Comparison of ENCODE assay signal across 8 mouse cellular contexts in the genomic region with DNA sequence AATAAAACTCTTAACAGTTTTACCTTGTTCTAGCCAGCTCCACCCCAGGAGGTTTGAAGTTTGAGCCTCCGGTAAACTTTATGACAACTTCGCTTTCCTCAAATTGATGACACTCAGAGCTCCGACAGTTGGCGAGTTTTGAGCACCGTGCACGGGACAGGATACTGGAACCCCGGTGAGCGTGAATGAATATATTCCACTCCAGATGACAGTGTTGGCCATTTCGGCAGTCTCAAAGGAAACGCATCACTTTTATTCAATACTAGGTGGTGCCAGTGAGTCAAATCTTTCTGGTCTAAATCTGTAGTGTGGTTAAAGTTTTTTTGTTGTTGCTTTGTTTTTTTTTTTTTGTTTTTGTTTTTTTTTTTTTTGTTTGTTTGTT. TPM values are rescaled to one million over a fixed set of nuclear protein-coding genes. Genes with fewer than 3 reads are reported as not detected.
DNase-seq lines count a peak whose midpoint lies in the region; ATAC-seq and TF ChIP-seq lines count a peak whose summit lies in the region.

No protein-coding gene starts in this region.

- no peak for TF ChIP-seq POLR2A in limb, embryonic 14.5 days (IDR thresholded peaks at IDR 0.05; ENCODE audit: borderline replicate concordance, extremely low read depth, insufficient read depth, insufficient read length)

- H3K4me1 ChIP-seq in embryonic facial prominence, embryonic 15.5 days = peaks cover 20% of the 10 kb centered on the region
- peaks cover 30% of the 10 kb centered on the region for H3K4me1 ChIP-seq in hindbrain, embryonic 10.5 days (replicated peaks)
- H3K4me1 ChIP-seq in limb, embryonic 14.5 days (ENCODE audit: control insufficient read depth, insufficient read depth, low read length) = peaks cover 12% of the 10 kb centered on the region
- H3K4me1 ChIP-seq in midbrain, embryonic 16.5 days (ENCODE audit: control insufficient read depth, insufficient read depth, low read length) = peaks cover 13% of the 10 kb centered on the region

- H3K9ac ChIP-seq in embryonic facial prominence, embryonic 15.5 days = peak overlapping the region; percentile 63
- peak overlapping the region; percentile 65 for H3K9ac ChIP-seq in limb, embryonic 14.5 days (ENCODE audit: low read depth, low read length, severe bottlenecking)
- peak overlapping the region; percentile 77 for H3K9ac ChIP-seq in midbrain, embryonic 16.5 days (ENCODE audit: low read depth, low read length)

- H3K9me3 ChIP-seq in embryonic facial prominence, embryonic 15.5 days (replicated peaks) = no peaks in the 10 kb centered on the region
- no peaks in the 10 kb centered on the region for H3K9me3 ChIP-seq in hindbrain, embryonic 10.5 days
- no peaks in the 10 kb centered on the region for H3K9me3 ChIP-seq in limb, embryonic 14.5 days (ENCODE audit: control insufficient read depth, low read length)
- H3K9me3 ChIP-seq in midbrain, embryonic 16.5 days (replicated peaks; ENCODE audit: control insufficient read depth, low read length, poor library complexity, severe bottlenecking) = no peaks in the 10 kb centered on the region

- H3K27ac ChIP-seq in embryonic facial prominence, embryonic 15.5 days (replicated peaks) = peak overlapping the region; percentile 78; the same call in 1 of the 2 replicates
- H3K27ac ChIP-seq in hindbrain, embryonic 10.5 days = peak overlapping the region; percentile 92
- peak overlapping the region; percentile 83 for H3K27ac ChIP-seq in limb, embryonic 14.5 days (replicated peaks; ENCODE audit: low read depth, low read length)
- H3K27ac ChIP-seq in midbrain, embryonic 16.5 days (ENCODE audit: low read length) = no peak overlapping the region

- H3K4me2 ChIP-seq in embryonic facial prominence, embryonic 15.5 days (replicated peaks) = peak overlapping the region; percentile 85
- H3K4me2 ChIP-seq in limb, embryonic 14.5 days (replicated peaks; ENCODE audit: low read depth, low read length, severe bottlenecking) = peak overlapping the region; percentile 81
- H3K4me2 ChIP-seq in midbrain, embryonic 16.5 days (ENCODE audit: low read length) = peak overlapping the region; percentile 76

- peak overlapping the region; percentile 69 for H3K4me3 ChIP-seq in embryonic facial prominence, embryonic 15.5 days (replicated peaks)
- peak overlapping the region; percentile 75 for H3K4me3 ChIP-seq in hindbrain, embryonic 10.5 days
- peak overlapping the region; percentile 72 for H3K4me3 ChIP-seq in limb, embryonic 14.5 days (replicated peaks; ENCODE audit: low read length)
- peak overlapping the region; percentile 67 for H3K4me3 ChIP-seq in midbrain, embryonic 16.5 days (ENCODE audit: low read depth, low read length)

- H3K27me3 ChIP-seq in embryonic facial prominence, embryonic 15.5 days = no peaks in the 10 kb centered on the region
- no peaks in the 10 kb centered on the region for H3K27me3 ChIP-seq in hindbrain, embryonic 10.5 days (ENCODE audit: insufficient read depth, poor library complexity, severe bottlenecking)
- H3K27me3 ChIP-seq in limb, embryonic 14.5 days (ENCODE audit: control insufficient read depth, insufficient read depth, low read length) = no peaks in the 10 kb centered on the region
- H3K27me3 ChIP-seq in midbrain, embryonic 16.5 days (ENCODE audit: control insufficient read depth, insufficient read depth, low read depth, low read length) = no peaks in the 10 kb centered on the region

- WGBS in embryonic facial prominence, embryonic 15.5 days = under 1% methylated on average over 10 of the region's 10 CpGs
- under 1% methylated on average over 10 of the region's 10 CpGs for WGBS in hindbrain, embryonic 10.5 days
- WGBS in limb, embryonic 14.5 days = 0% methylated on average over 10 of the region's 10 CpGs
- WGBS in midbrain, embryonic 16.5 days = under 1% methylated on average over 10 of the region's 10 CpGs

- H3K36me3 ChIP-seq in embryonic facial prominence, embryonic 15.5 days = peaks cover 34% of the 10 kb centered on the region
- H3K36me3 ChIP-seq in hindbrain, embryonic 10.5 days = peaks cover 42% of the 10 kb centered on the region
- H3K36me3 ChIP-seq in limb, embryonic 14.5 days (ENCODE audit: control insufficient read depth, insufficient read depth, low read length) = peaks cover 40% of the 10 kb centered on the region
- H3K36me3 ChIP-seq in midbrain, embryonic 16.5 days (ENCODE audit: control insufficient read depth, insufficient read depth, low read length) = peaks cover 7% of the 10 kb centered on the region; the same call in 1 of the 2 replicates

- DNase-seq in cerebellum, postnatal 14 days = peak; percentile 14 to 31
- no peak for DNase-seq in cerebellum, adult 8-10 months
- peak; percentile 70 for DNase-seq in MN1 (ENCODE audit: low spot score)
- peak; percentile 31 for DNase-seq in hindbrain, embryonic 10.5 days (ENCODE audit: low spot score)
- peak; percentile 70 for DNase-seq in limb, embryonic 14.5 days (ENCODE audit: low spot score)
- DNase-seq in urinary bladder, postnatal 10 days (ENCODE audit: low spot score) = no peak

- ATAC-seq in embryonic facial prominence, embryonic 15.5 days (ENCODE audit: insufficient number of reproducible peaks, low FRiP score, low TSS enrichment, low read depth) = no peak
- ATAC-seq in limb, embryonic 14.5 days (ENCODE audit: low FRiP score, low read depth) = no peak
- ATAC-seq in midbrain, embryonic 16.5 days = no peak

RNA-seq across cellular contexts. Expression of a gene that starts 0.8 kb away (rescaled TPM):
- 46.2 and 46.8 TPM in 2 replicates for polyA plus RNA-seq in embryonic facial prominence, embryonic 15.5 days (2015; fragmentation: Nextera tagmentation; extraction: Ambion mirVana)
- polyA plus RNA-seq in hindbrain, embryonic 10.5 days (2016; fragmentation: Nextera tagmentation; extraction: Ambion mirVana) = 49.0 and 50.9 TPM in 2 replicates
- 32.8 and 36.1 TPM in 2 replicates for polyA plus RNA-seq in limb, embryonic 14.5 days (2012; rRNA removed)
- polyA plus RNA-seq in limb, embryonic 14.5 days (2014; fragmentation: Nextera tagmentation; extraction: Ambion mirVana) = 54.0 and 55.2 TPM in 2 replicates
- 39.8 and 43.1 TPM in 2 replicates for polyA plus RNA-seq in midbrain, embryonic 16.5 days (2015; fragmentation: Nextera tagmentation; extraction: Ambion mirVana)

RNA-seq across cellular contexts. Expression of a gene that starts 0.8 kb away (rescaled TPM):
- polyA plus RNA-seq in embryonic facial prominence, embryonic 15.5 days (2015; fragmentation: Nextera tagmentation; extraction: Ambion mirVana) = 10.9 and 12.1 TPM in 2 replicates
- 17.0 TPM in 2 replicates for polyA plus RNA-seq in hindbrain, embryonic 10.5 days (2016; fragmentation: Nextera tagmentation; extraction: Ambion mirVana)
- polyA plus RNA-seq in limb, embryonic 14.5 days (2012; rRNA removed) = 10.1 and 11.4 TPM in 2 replicates
- polyA plus RNA-seq in limb, embryonic 14.5 days (2014; fragmentation: Nextera tagmentation; extraction: Ambion mirVana) = 9.1 and 10.6 TPM in 2 replicates
- polyA plus RNA-seq in midbrain, embryonic 16.5 days (2015; fragmentation: Nextera tagmentation; extraction: Ambion mirVana) = 5.9 and 8.1 TPM in 2 replicates

RNA-seq across cellular contexts. Expression of a gene that starts 8.6 kb away (rescaled TPM):
- 0.28 and 0.39 TPM in 2 replicates for polyA plus RNA-seq in embryonic facial prominence, embryonic 15.5 days (2015; fragmentation: Nextera tagmentation; extraction: Ambion mirVana)
- polyA plus RNA-seq in hindbrain, embryonic 10.5 days (2016; fragmentation: Nextera tagmentation; extraction: Ambion mirVana) = 0.44 TPM in 1 of 2 replicates, not detected in the other
- polyA plus RNA-seq in limb, embryonic 14.5 days (2012; rRNA removed) = not detected in 2 replicates
- 0.93 TPM in 1 of 2 replicates, not detected in the other for polyA plus RNA-seq in limb, embryonic 14.5 days (2014; fragmentation: Nextera tagmentation; extraction: Ambion mirVana)
- not detected in 2 replicates for polyA plus RNA-seq in midbrain, embryonic 16.5 days (2015; fragmentation: Nextera tagmentation; extraction: Ambion mirVana)

RNA-seq across cellular contexts. Expression of a gene that starts 31.0 kb away (rescaled TPM):
- polyA plus RNA-seq in embryonic facial prominence, embryonic 15.5 days (2015; fragmentation: Nextera tagmentation; extraction: Ambion mirVana) = 0.77 and 1.6 TPM in 2 replicates
- not detected in 2 replicates for polyA plus RNA-seq in hindbrain, embryonic 10.5 days (2016; fragmentation: Nextera tagmentation; extraction: Ambion mirVana)
- 0.11 TPM in 1 of 2 replicates, not detected in the other for polyA plus RNA-seq in limb, embryonic 14.5 days (2012; rRNA removed)
- 0.89 and 1.4 TPM in 2 replicates for polyA plus RNA-seq in limb, embryonic 14.5 days (2014; fragmentation: Nextera tagmentation; extraction: Ambion mirVana)
- 0.43 TPM in 1 of 2 replicates, not detected in the other for polyA plus RNA-seq in midbrain, embryonic 16.5 days (2015; fragmentation: Nextera tagmentation; extraction: Ambion mirVana)

RNA-seq across cellular contexts. Expression of a gene that starts 32.2 kb away (rescaled TPM):
- polyA plus RNA-seq in embryonic facial prominence, embryonic 15.5 days (2015; fragmentation: Nextera tagmentation; extraction: Ambion mirVana) = 67.8 and 72.7 TPM in 2 replicates
- 62.7 and 68.2 TPM in 2 replicates for polyA plus RNA-seq in hindbrain, embryonic 10.5 days (2016; fragmentation: Nextera tagmentation; extraction: Ambion mirVana)
- polyA plus RNA-seq in limb, embryonic 14.5 days (2012; rRNA removed) = 39.3 and 43.5 TPM in 2 replicates
- 73.6 and 75.0 TPM in 2 replicates for polyA plus RNA-seq in limb, embryonic 14.5 days (2014; fragmentation: Nextera tagmentation; extraction: Ambion mirVana)
- 111 TPM in 2 replicates for polyA plus RNA-seq in midbrain, embryonic 16.5 days (2015; fragmentation: Nextera tagmentation; extraction: Ambion mirVana)

Comparison
In these comparisons a context has a peak if more than half of its experiments do, and no peak if none do; other contexts are left out.
1. DNase-seq: peak in cerebellum, postnatal 14 days (2 of 2), MN1 (single experiment), hindbrain, embryonic 10.5 days (single experiment) and limb, embryonic 14.5 days (single experiment); none in cerebellum, adult 8-10 months (single experiment) and urinary bladder, postnatal 10 days (single experiment).
2. Peak in every context shown above with its lines, with median percentiles within 50 percentile points of each other: H3K4me2 ChIP-seq, H3K4me3 ChIP-seq and H3K9ac ChIP-seq.